Mouse (Mus musculus) myocyte (in vitro differentiated cells): ENCODE measurements at regions not wholly inside any gene's neighbourhood (a gene's known extent, or its start where the extent isn't known, plus 50 kb on each side); places are given as distances from the start of the nearest gene placed in this dataset.

Source experiments
- H3K27me3 ChIP-seq: one replicate; pipeline ENCODE4 v1.6.1; 2011; ENCODE audit not compliant: control insufficient read depth, insufficient read depth, insufficient read length
- H3K36me3 ChIP-seq: one replicate; pipeline ENCODE4 v1.6.1; 2011; ENCODE audit not compliant: control insufficient read depth, insufficient read depth
- H3K4me2 ChIP-seq: one replicate; pipeline ENCODE4 v1.6.1; 2011; ENCODE audit warnings: low read depth, control low read depth
- H3K4me3 ChIP-seq: one replicate; pipeline ENCODE4 v1.5.1; 2011; ENCODE audit warnings: mild to moderate bottlenecking, control low read depth, moderate library complexity
- H3K79me2 ChIP-seq: one replicate; pipeline ENCODE4 v1.6.1; 2011; ENCODE audit not compliant: control insufficient read depth, insufficient read depth
- H3ac ChIP-seq: one replicate; pipeline ENCODE4 v1.6.1; 2011; ENCODE audit not compliant: control insufficient read depth, insufficient read length
- CEBPB ChIP-seq: IDR thresholded peaks from 2 replicates; pipeline ENCODE4 v1.6.1; 2011; ENCODE audit warnings: mild to moderate bottlenecking, moderate library complexity; ENCODE audit not compliant: poor library complexity, insufficient read depth, severe bottlenecking
- POLR2A ChIP-seq: IDR thresholded peaks from one replicate; pipeline ENCODE4 v1.6.1; 2011; ENCODE audit warnings: low read depth, mild to moderate bottlenecking, control low read depth, moderate library complexity; ENCODE audit not compliant: insufficient read length
- POLR2AphosphoS2 ChIP-seq: IDR thresholded peaks from one replicate; pipeline ENCODE4 v1.6.1; 2011; ENCODE audit warnings: low read depth, control low read depth; ENCODE audit not compliant: insufficient read length
- USF1 ChIP-seq: IDR thresholded peaks from one replicate; pipeline ENCODE4 v1.6.1; 2011; ENCODE audit warnings: low read depth, mild to moderate bottlenecking, control low read depth, moderate library complexity

DNA sequence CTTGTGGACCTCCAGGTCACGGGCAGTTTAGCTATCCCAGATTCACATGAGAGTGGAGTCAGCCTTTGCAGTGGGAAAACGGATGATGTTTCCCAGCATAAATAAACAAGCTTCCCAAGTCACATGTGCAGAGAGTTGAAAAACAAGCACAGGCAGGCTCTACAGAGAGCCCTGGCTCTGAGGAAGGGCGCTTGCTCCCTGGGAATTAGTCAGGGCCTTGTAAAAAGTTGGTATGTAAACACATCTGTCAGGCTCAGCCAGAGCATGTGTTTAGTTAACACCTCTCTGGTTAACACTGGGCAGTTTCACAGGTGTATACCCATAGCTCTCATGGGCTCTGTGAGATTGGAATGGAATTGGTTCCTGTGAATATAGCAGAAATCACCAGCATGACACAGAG is 51.9 kb upstream of the Arhgap42 start:
- no peaks in the 10 kb centered on the region for H3K27me3 ChIP-seq
- no peak overlapping the region for H3K4me2 ChIP-seq
- TF ChIP-seq USF1 (no peak), POLR2A (no peak), CEBPB (no peak)
- no peak overlapping the region for H3ac ChIP-seq
- no peak overlapping the region for H3K4me3 ChIP-seq
- no peaks in the 10 kb centered on the region for H3K36me3 ChIP-seq
- H3K79me2 ChIP-seq = no peaks in the 10 kb centered on the region

GRCm38 (mm10) chr9:9289570-9289969 is 50.7 kb upstream of the Arhgap42 start:
- Histone ChIP-seq H3K36me3 (no peaks in the 10 kb centered on the region), H3K27me3 (no peaks in the 10 kb centered on the region), H3ac (no peak overlapping the region), H3K79me2 (no peaks in the 10 kb centered on the region), H3K4me3 (no peak overlapping the region), H3K4me2 (no peak overlapping the region)
- no peak for TF ChIP-seq CEBPB
- TF ChIP-seq POLR2AphosphoS2 = no peak
